Mouse (Mus musculus) CH12.LX (cell line): ENCODE measurements at regions not wholly inside any gene's neighbourhood (a gene's known extent, or its start where the extent isn't known, plus 50 kb on each side); places are given as distances from the start of the nearest gene placed in this dataset.

Experiments
- CTCF ChIP-seq, 2 experiments: IDR thresholded peaks in 1 of 2; conservative IDR thresholded peaks in 1 of 2; 2 replicates each; pipeline ENCODE4 v1.5.1; 2011 to 2012; ENCODE audit warnings: low read depth in 2 of 2, low read length in 2 of 2, improper control_type of control experiment in 1 of 2, inconsistent platforms in 1 of 2, mild to moderate bottlenecking in 1 of 2, moderate library complexity in 1 of 2
- MAX ChIP-seq: IDR thresholded peaks from 2 replicates; pipeline ENCODE4 v1.6.1; 2011; ENCODE audit warnings: low read length, improper control_type of control experiment
- POLR2A ChIP-seq: IDR thresholded peaks from 2 replicates; pipeline ENCODE4 v1.6.1; 2011; ENCODE audit warnings: low read depth, mild to moderate bottlenecking, improper control_type of control experiment, low read length

DNA sequence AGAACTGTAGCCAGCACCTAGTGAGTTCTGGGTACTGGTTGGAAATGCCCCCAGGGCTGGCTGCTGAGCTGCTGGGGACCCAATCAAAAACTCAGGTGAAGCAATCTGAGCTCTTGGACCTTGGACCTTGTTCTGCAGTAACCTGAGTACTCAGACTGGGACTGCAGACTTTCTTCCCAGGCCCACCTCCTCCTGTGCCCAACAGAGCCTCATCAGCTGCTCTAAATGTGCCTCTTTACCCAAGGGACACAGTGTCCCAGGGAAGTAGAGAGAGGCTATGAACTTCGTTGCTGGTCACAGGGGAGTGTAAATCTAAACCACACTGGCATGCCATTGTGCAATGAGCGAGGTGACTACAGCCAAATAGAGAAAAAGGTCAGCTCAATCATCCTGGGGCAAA, 277.6 kb upstream of the Zmiz1 start:
- TF ChIP-seq MAX = no peak
- no peak for TF ChIP-seq POLR2A
- no peak for TF ChIP-seq CTCF (conservative IDR thresholded peaks at IDR 0.05 in 1 of 2, IDR thresholded peaks at IDR 0.05 in 1 of 2; ENCODE audit: low read depth in 2 of 2, low read length in 2 of 2)
